Mouse (Mus musculus): Measurements from ENCODE around the gene Arhgef40.
"Not testable (repeated sequence)": the region's sequence is repeated elsewhere in the genome, so short reads cannot be mapped to it uniquely, and the experiment has no call there.

Arhgef40 gene

GRCm38 (mm10) chr14:52019590-52020340 lies 35.2 kb downstream of the Arhgef40 start:
- peak; percentile 98 for DNase-seq

GRCm38 (mm10) chr14:52020486-52021137 lies 36.1 kb downstream of the Arhgef40 start, which contains the start of gene Zfp219:
TSS of gene Zfp219 (minus strand) at chr14:52020733.
- DNase-seq: peak; percentile 78

DNA sequence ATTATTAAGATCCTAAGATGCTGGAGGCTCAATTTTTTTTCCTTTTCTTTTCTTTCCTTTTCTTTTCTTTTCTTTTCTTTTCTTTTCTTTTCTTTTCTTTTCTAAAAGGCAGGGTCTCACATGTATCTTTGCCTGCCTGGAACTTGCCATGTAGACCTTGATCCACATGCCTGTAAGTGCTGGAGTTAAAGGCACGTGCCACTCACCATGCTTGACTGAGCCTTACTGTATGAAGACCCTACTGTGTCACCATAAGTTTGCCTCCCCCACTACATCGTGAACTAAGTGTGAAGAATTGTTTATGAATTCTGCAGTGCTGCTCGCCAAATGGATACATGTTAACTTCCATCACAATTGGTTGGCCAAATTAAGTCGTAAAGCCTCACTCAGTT lies 36.6 kb downstream of the Arhgef40 start:
- DNase-seq: no peak

DNA sequence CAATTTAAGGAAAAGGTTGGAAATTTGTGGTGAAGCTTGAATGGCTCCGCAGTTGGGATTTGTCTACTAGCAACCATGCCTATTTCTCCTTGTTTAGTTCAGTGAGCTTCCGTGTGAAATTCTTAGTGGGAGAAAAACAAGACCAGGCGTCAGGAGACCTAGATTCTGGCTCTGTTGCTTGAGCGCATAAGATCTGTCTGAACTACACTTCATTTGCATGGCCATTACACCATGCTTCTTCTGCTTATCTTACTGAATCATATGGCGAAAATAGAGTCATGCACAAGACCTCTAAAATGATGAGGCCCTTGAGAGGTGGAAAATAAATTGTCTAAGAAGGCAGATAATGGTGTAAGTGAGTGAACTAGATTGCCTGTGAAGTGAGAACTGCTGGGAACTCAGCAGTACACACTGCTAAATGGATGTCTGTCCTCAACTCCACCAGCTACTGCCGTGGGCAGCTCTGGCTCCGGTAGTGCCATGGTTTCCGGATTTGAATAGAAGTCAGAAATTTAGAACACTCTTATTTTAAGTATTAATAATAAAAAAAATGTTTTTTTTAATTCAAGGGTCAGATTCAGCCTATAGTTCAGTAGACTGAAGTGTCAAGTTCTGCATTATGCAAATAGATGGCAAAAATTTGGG lies 37.2 kb downstream of the Arhgef40 start:
- DNase-seq: no peak

- no peak for DNase-seq
These were observed 37.8 kb downstream of the Arhgef40 start for GRCm38 (mm10) chr14:52022244-52022708.

- peak; percentile 97 for DNase-seq
These were observed 38.4 kb downstream of the Arhgef40 start for GRCm38 (mm10) chr14:52022709-52023459.

- DNase-seq: no peak
These were observed 39.6 kb downstream of the Arhgef40 start for GRCm38 (mm10) chr14:52024133-52024532.

GRCm38 (mm10) chr14:52026342-52026741 lies 41.8 kb downstream of the Arhgef40 start:
- no peak for DNase-seq

- DNase-seq: no peak
These were observed 51.4 kb downstream of the Arhgef40 start for GRCm38 (mm10) chr14:52035926-52036325.

DNA sequence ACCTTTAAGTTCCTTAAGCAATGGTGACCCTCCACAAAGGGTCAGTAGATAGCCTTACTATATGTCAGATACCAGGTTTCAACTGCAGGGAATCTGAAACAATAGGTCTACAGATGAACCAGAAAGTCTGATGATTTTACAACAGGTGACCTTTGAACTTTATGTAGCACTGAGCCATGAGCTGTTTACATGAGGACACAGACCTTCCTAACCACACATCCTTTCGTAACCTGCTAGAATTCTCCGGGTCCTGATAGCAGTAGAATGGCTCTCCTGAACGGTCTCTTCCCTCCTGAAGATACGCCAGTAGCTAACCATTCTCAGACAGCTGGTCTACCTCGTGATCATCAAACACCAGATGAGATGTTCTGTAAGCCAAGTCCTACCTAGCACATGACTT lies 54.8 kb downstream of the Arhgef40 start:
- DNase-seq: no peak

- DNase-seq: not testable (repeated sequence)
These were observed 57.8 kb downstream of the Arhgef40 start, which contains the start of gene Olfr221 for GRCm38 (mm10) chr14:52042359-52042758. TSS of gene Olfr221 (minus strand) at chr14:52042459.

- no peak for DNase-seq
These were observed 58.9 kb downstream of the Arhgef40 start for GRCm38 (mm10) chr14:52043446-52043845.

- peak; percentile 77 for DNase-seq
These were observed 60.6 kb downstream of the Arhgef40 start for GRCm38 (mm10) chr14:52044901-52045678.

- no peak for DNase-seq
These were observed 61.5 kb downstream of the Arhgef40 start for GRCm38 (mm10) chr14:52045966-52046565.

- DNase-seq: not testable (repeated sequence)
These were observed 68.2 kb downstream of the Arhgef40 start for GRCm38 (mm10) chr14:52052720-52053119.

Measured in thymus, postnatal 4 days (tissue).